11 mouse cellular contexts compared by ENCODE assay signal in genomic region chr12:108563238-108563637, GRCm38 (mm10). TPM values are rescaled to one million over a fixed set of nuclear protein-coding genes. Genes with fewer than 3 reads are reported as not detected.
DNase-seq lines count a peak whose midpoint lies in the region; ATAC-seq lines count a peak whose summit lies in the region.
"Had no signal": no experiment of that assay in that cellular context is flagged by ENCODE, and none has a peak within 500 bp of the region (broad histone marks: within the 10 kb centered on the region; RNA-seq: fewer than 3 reads in every experiment).

No protein-coding gene starts in this region.

- H3K36me3 ChIP-seq in limb, embryonic 10.5 days: peaks cover 28% of the 10 kb centered on the region
- H3K36me3 ChIP-seq: embryonic facial prominence, embryonic 15.5 days had no signal

- peaks cover 8% of the 10 kb centered on the region; the same call in 1 of the 2 replicates for H3K4me1 ChIP-seq in limb, embryonic 10.5 days
- H3K4me1 ChIP-seq: megakaryocyte, embryonic 14.5 days had no signal

- no peaks in the 10 kb centered on the region for H3K27me3 ChIP-seq in limb, embryonic 10.5 days (ENCODE audit: low read depth, poor library complexity, severe bottlenecking)
- H3K27me3 ChIP-seq: embryonic facial prominence, embryonic 15.5 days had no signal

- ATAC-seq in granulocyte monocyte progenitor cell, adult 5-6 weeks (replicated peaks; ENCODE audit: poor library complexity, severe bottlenecking): peak; percentile 52

- no peak overlapping the region for H3K27ac ChIP-seq in limb, embryonic 10.5 days
- H3K27ac ChIP-seq: embryonic facial prominence, embryonic 15.5 days had no signal

- intact Hi-C loops in left cerebral cortex, postnatal 4 days (cut with DNase I): no loop called here
- intact Hi-C loops in left cerebral cortex, postnatal 14 days (cut with DNase I): loop anchor here (5.0 kb wide), 1 partner anchor 39 kb away; no protein-coding TSS in a partner anchor

- no peaks in the 10 kb centered on the region for H3K9me3 ChIP-seq in limb, embryonic 10.5 days (replicated peaks)
- H3K9me3 ChIP-seq: embryonic facial prominence, embryonic 15.5 days; megakaryocyte, embryonic 14.5 days had no signal

- WGBS in limb, embryonic 10.5 days: 87% methylated on average over 3 of the region's 3 CpGs

- peak; percentile 39 to 57 for DNase-seq in cerebellum, postnatal 10 days
- DNase-seq in cerebellum, adult 9-11 months: no peak
- peak; percentile 23 for DNase-seq in left cerebral cortex, postnatal 4 days
- no peak for DNase-seq in left cerebral cortex, postnatal 14 days (ENCODE audit: low spot score in 2 of 2)
- DNase-seq in B cell, adult 2 months: peak; percentile 42 to 45
- DNase-seq in right cerebral cortex, adult 2 months (ENCODE audit: low spot score in 2 of 2): no peak
- DNase-seq in limb, embryonic 10.5 days (ENCODE audit: low spot score): no peak
- DNase-seq: kidney, postnatal 10 days had no signal

- no peak overlapping the region for H3K4me3 ChIP-seq in limb, embryonic 10.5 days
- H3K4me3 ChIP-seq: embryonic facial prominence, embryonic 15.5 days; megakaryocyte, embryonic 14.5 days had no signal

RNA-seq across cellular contexts. Expression of gene Evl, which starts 8.7 kb away (rescaled TPM):
- 100 to 1,000 TPM; 585 to 625 TPM for total RNA-seq in left cerebral cortex, postnatal 4 days (2021)
- total RNA-seq in left cerebral cortex, postnatal 14 days (2021): 100 to 1,000 TPM; 285 to 314 TPM
- 42.1 and 57.0 TPM in 2 replicates for total RNA-seq in granulocyte monocyte progenitor cell, adult 5-6 weeks (2014; fragmentation: Nextera tagmentation)
- total RNA-seq in granulocyte monocyte progenitor cell, adult 5-6 weeks (2017): 35.8 and 39.1 TPM in 2 replicates
- 50.3 and 50.7 TPM in 2 replicates for polyA plus RNA-seq in limb, embryonic 10.5 days (2016; fragmentation: Nextera tagmentation; extraction: Ambion mirVana)

Comparison
In these comparisons a context has a peak if more than half of its experiments do, and no peak if none do; other contexts are left out.
1. DNase-seq: peak in cerebellum, postnatal 10 days (2 of 2), left cerebral cortex, postnatal 4 days (single experiment) and B cell, adult 2 months (2 of 2); none in cerebellum, adult 9-11 months (single experiment), left cerebral cortex, postnatal 14 days (0 of 2), right cerebral cortex, adult 2 months (0 of 2) and limb, embryonic 10.5 days (single experiment).
2. RNA of gene Evl, which starts 8.7 kb away (total RNA-seq): 585 to 625 TPM in left cerebral cortex, postnatal 4 days and 285 to 314 TPM in left cerebral cortex, postnatal 14 days; 35.8 to 57.0 TPM in granulocyte monocyte progenitor cell, adult 5-6 weeks; every median in the first group is over 4 times any median in the second.